Mouse (Mus musculus) lung, embryonic 15.5 days (tissue): ENCODE measurements around the gene Abcb11. TPM values are rescaled to one million over a fixed set of nuclear protein-coding genes. Genes with fewer than 3 reads are reported as not detected.

ENCODE experiments used
- ATAC-seq: fragments of 200-750 bp; cut with Nextera tagmentation; 2 replicates; pipeline ENCODE4 v1.8.0; 2017; ENCODE audit warnings: moderate number of reproducible peaks, borderline replicate concordance; ENCODE audit not compliant: low FRiP score, low TSS enrichment; ENCODE audit errors: extremely low read depth
- H3K27ac ChIP-seq: fragments of 300-500 bp; sonication (generic); 2 replicates; pipeline ENCODE4 v1.5.1; 2015; ENCODE audit warnings: moderate library complexity, mild to moderate bottlenecking, inconsistent platforms
- H3K27me3 ChIP-seq: fragments of 300-500 bp; sonication (generic); 2 replicates; pipeline ENCODE4 v1.6.1; 2015; ENCODE audit warnings: inconsistent platforms
- H3K36me3 ChIP-seq: fragments of 300-500 bp; sonication (generic); 2 replicates; pipeline ENCODE4 v1.6.1; 2015; ENCODE audit warnings: inconsistent platforms
- H3K4me1 ChIP-seq: fragments of 300-500 bp; sonication (generic); 2 replicates; pipeline ENCODE4 v1.6.1; 2015; ENCODE audit warnings: inconsistent platforms
- H3K4me2 ChIP-seq: fragments of 300-500 bp; sonication (generic); 2 replicates; pipeline ENCODE4 v1.6.1; 2015; ENCODE audit warnings: inconsistent platforms, mild to moderate bottlenecking, moderate library complexity
- H3K4me3 ChIP-seq: fragments of 300-500 bp; sonication (generic); 2 replicates; pipeline ENCODE4 v1.5.1; 2015; ENCODE audit warnings: mild to moderate bottlenecking, inconsistent platforms
- H3K9ac ChIP-seq: fragments of 300-500 bp; sonication (generic); 2 replicates; pipeline ENCODE4 v1.6.1; 2015; ENCODE audit warnings: inconsistent platforms
- H3K9me3 ChIP-seq: fragments of 300-500 bp; sonication (generic); 2 replicates; pipeline ENCODE4 v1.6.1; 2016; ENCODE audit warnings: inconsistent platforms
- WGBS: fragments of 180-500 bp; shearing (Covaris S2); methylation state at CpG from one replicate; pipeline ENCODE4 v1.1.7; 2015; 5-methylcytosine and 5-hydroxymethylcytosine counted together
- polyA plus RNA-seq: library from polyadenylated mRNA; unstranded; fragments of >200 nt; fragmentation: Nextera tagmentation; extraction: Ambion mirVana; gene quantifications from 2 replicates; pipeline ENCODE4 v1.2.1, GENCODE M21; 2015

Abcb11 gene
- polyA plus RNA-seq, 1 experiment from 2014 or later = 0.04 TPM

GRCm38 (mm10) chr2:69212652-69213051 is 129.8 kb downstream of the Abcb11 start:
- H3K9ac ChIP-seq = no peak overlapping the region
- WGBS = 68% methylated on average over 10 of the region's 10 CpGs
- ATAC-seq = no peak
- no peaks in the 10 kb centered on the region for H3K9me3 ChIP-seq
- H3K27me3 ChIP-seq = no peaks in the 10 kb centered on the region
- no peaks in the 10 kb centered on the region for H3K4me1 ChIP-seq
- H3K4me2 ChIP-seq = no peak overlapping the region
- H3K4me3 ChIP-seq = no peak overlapping the region
- no peak overlapping the region for H3K27ac ChIP-seq
- H3K36me3 ChIP-seq = no peaks in the 10 kb centered on the region

GRCm38 (mm10) chr2:69210773-69211172 is 131.6 kb downstream of the Abcb11 start, which contains the start of gene G6pc2:
G6pc2 (plus strand) TSS chr2:69211073.
- no peaks in the 10 kb centered on the region for H3K4me1 ChIP-seq
- no peak within 1 kb of the TSS for H3K9ac ChIP-seq
- no peak within 1 kb of the TSS for H3K4me2 ChIP-seq
- WGBS = 80% methylated on average over 7 of the region's 7 CpGs
- no peaks in the 10 kb centered on the region for H3K27me3 ChIP-seq
- H3K9me3 ChIP-seq = no peaks in the 10 kb centered on the region
- H3K27ac ChIP-seq = no peak within 1 kb of the TSS
- H3K4me3 ChIP-seq = no peak within 1 kb of the TSS
- ATAC-seq = no peak
- no peaks in the 10 kb centered on the region for H3K36me3 ChIP-seq

- 83% methylated on average over 3 of the region's 3 CpGs for WGBS
- Histone ChIP-seq H3K27me3 (no peaks in the 10 kb centered on the region), H3K9me3 (no peaks in the 10 kb centered on the region), H3K4me3 (no peak overlapping the region), H3K4me2 (no peak overlapping the region), H3K36me3 (no peaks in the 10 kb centered on the region), H3K27ac (no peak overlapping the region), H3K4me1 (peaks cover 4% of the 10 kb centered on the region; the same call in 1 of the 2 replicates), H3K9ac (no peak overlapping the region)
- no peak for ATAC-seq
Measured at GRCm38 (mm10) chr2:69209684-69210083, 132.7 kb downstream of the Abcb11 start.

GRCm38 (mm10) chr2:69206523-69206922 is 135.9 kb downstream of the Abcb11 start:
- 17% methylated on average over 7 of the region's 7 CpGs for WGBS
- peak overlapping the region; percentile 93 for H3K4me3 ChIP-seq
- peak overlapping the region; percentile 52 for H3K4me2 ChIP-seq
- no peak overlapping the region for H3K27ac ChIP-seq
- H3K9me3 ChIP-seq = no peaks in the 10 kb centered on the region
- H3K9ac ChIP-seq = peak overlapping the region; percentile 24; the same call in 1 of the 2 replicates
- peak; percentile 41; the same call in 1 of the 2 replicates for ATAC-seq
- H3K36me3 ChIP-seq = peaks cover 10% of the 10 kb centered on the region
- no peaks in the 10 kb centered on the region for H3K27me3 ChIP-seq
- peaks cover 7% of the 10 kb centered on the region for H3K4me1 ChIP-seq

GRCm38 (mm10) chr2:69205791-69206351 is 136.5 kb downstream of the Abcb11 start, which contains the start of gene Spc25:
Spc25 (minus strand) TSS chr2:69206194.
- Histone ChIP-seq H3K4me2 (peak within 1 kb of the TSS; percentile 61), H3K9ac (peak within 1 kb of the TSS; percentile 87), H3K4me3 (peak within 1 kb of the TSS; percentile 93), H3K27me3 (no peaks in the 10 kb centered on the region), H3K4me1 (peaks cover 7% of the 10 kb centered on the region), H3K27ac (peak within 1 kb of the TSS; percentile 87), H3K9me3 (no peaks in the 10 kb centered on the region), H3K36me3 (peaks cover 17% of the 10 kb centered on the region)
- WGBS = under 1% methylated on average over 46 of the region's 46 CpGs
- ATAC-seq = peak; percentile 99

GRCm38 (mm10) chr2:69205185-69205584 is 137.2 kb downstream of the Abcb11 start:
- H3K9me3 ChIP-seq = no peaks in the 10 kb centered on the region
- H3K27me3 ChIP-seq = no peaks in the 10 kb centered on the region
- peak overlapping the region; percentile 87 for H3K9ac ChIP-seq
- H3K4me2 ChIP-seq = peak overlapping the region; percentile 61
- WGBS = 10% methylated on average over 6 of the region's 6 CpGs
- no peak for ATAC-seq
- H3K4me1 ChIP-seq = peaks cover 7% of the 10 kb centered on the region
- H3K36me3 ChIP-seq = peaks cover 18% of the 10 kb centered on the region
- no peak overlapping the region for H3K27ac ChIP-seq
- H3K4me3 ChIP-seq = peak overlapping the region; percentile 93

GRCm38 (mm10) chr2:69193555-69193954 is 148.9 kb downstream of the Abcb11 start:
- WGBS = 81% methylated on average over 5 of the region's 5 CpGs
- Histone ChIP-seq H3K4me1 (no peaks in the 10 kb centered on the region), H3K27me3 (no peaks in the 10 kb centered on the region), H3K9ac (no peak overlapping the region), H3K27ac (no peak overlapping the region), H3K4me2 (no peak overlapping the region), H3K36me3 (peaks cover 50% of the 10 kb centered on the region), H3K4me3 (no peak overlapping the region), H3K9me3 (no peaks in the 10 kb centered on the region)
- ATAC-seq = no peak

GRCm38 (mm10) chr2:69191059-69191458 is 151.4 kb downstream of the Abcb11 start:
- Histone ChIP-seq H3K9ac (no peak overlapping the region), H3K9me3 (no peaks in the 10 kb centered on the region), H3K36me3 (peaks cover 38% of the 10 kb centered on the region), H3K4me3 (no peak overlapping the region), H3K27ac (no peak overlapping the region), H3K4me1 (no peaks in the 10 kb centered on the region), H3K4me2 (no peak overlapping the region), H3K27me3 (no peaks in the 10 kb centered on the region)
- 77% methylated on average over 5 of the region's 5 CpGs for WGBS
- no peak for ATAC-seq

GRCm38 (mm10) chr2:69189222-69189621 is 153.2 kb downstream of the Abcb11 start:
- no peak overlapping the region for H3K4me3 ChIP-seq
- H3K9me3 ChIP-seq = no peaks in the 10 kb centered on the region
- no peaks in the 10 kb centered on the region for H3K4me1 ChIP-seq
- 78% methylated on average over 4 of the region's 4 CpGs for WGBS
- no peak overlapping the region for H3K27ac ChIP-seq
- ATAC-seq = no peak
- no peak overlapping the region for H3K4me2 ChIP-seq
- no peak overlapping the region for H3K9ac ChIP-seq
- H3K27me3 ChIP-seq = no peaks in the 10 kb centered on the region
- peaks cover 22% of the 10 kb centered on the region for H3K36me3 ChIP-seq

GRCm38 (mm10) chr2:69188732-69189131 is 153.7 kb downstream of the Abcb11 start:
- no peak for ATAC-seq
- no peak overlapping the region for H3K4me3 ChIP-seq
- H3K9ac ChIP-seq = no peak overlapping the region
- H3K4me1 ChIP-seq = no peaks in the 10 kb centered on the region
- WGBS = 78% methylated on average over 6 of the region's 6 CpGs
- no peaks in the 10 kb centered on the region for H3K9me3 ChIP-seq
- H3K4me2 ChIP-seq = no peak overlapping the region
- H3K27ac ChIP-seq = no peak overlapping the region
- H3K36me3 ChIP-seq = peaks cover 17% of the 10 kb centered on the region
- H3K27me3 ChIP-seq = no peaks in the 10 kb centered on the region
